Mouse (Mus musculus) cerebral cortex, adult 2 months (tissue): ENCODE data around the gene Pnpla3.

ENCODE experiments used
- WGBS: fragments of 180-500 bp; shearing (Covaris S2); methylation state at CpG from one replicate; pipeline ENCODE4 v1.1.7; 2018; 5-methylcytosine and 5-hydroxymethylcytosine counted together

The Pnpla3 gene

GRCm38 (mm10) chr15:84167600-84167999 lies at the start of gene Pnpla3:
Gene Pnpla3 (plus strand): TSS chr15:84167837.
- WGBS = 1% methylated on average over 28 of the region's 28 CpGs

GRCm38 (mm10) chr15:84120612-84121011 lies 47.0 kb upstream of the Pnpla3 start:
- WGBS = 40% methylated on average over 6 of the region's 6 CpGs

GRCm38 (mm10) chr15:84121036-84121435 lies 46.6 kb upstream of the Pnpla3 start:
- WGBS = 70% methylated on average over 7 of the region's 7 CpGs

GRCm38 (mm10) chr15:84123075-84123474 lies 44.6 kb upstream of the Pnpla3 start, which contains the start of gene Pnpla5:
Gene Pnpla5 (minus strand): TSS chr15:84123175.
- WGBS = 79% methylated on average over 8 of the region's 8 CpGs

GRCm38 (mm10) chr15:84124086-84124485 lies 43.6 kb upstream of the Pnpla3 start:
- 79% methylated on average over 7 of the region's 7 CpGs for WGBS

GRCm38 (mm10) chr15:84126447-84126846 lies 41.2 kb upstream of the Pnpla3 start:
- WGBS = 76% methylated on average over 4 of the region's 4 CpGs

GRCm38 (mm10) chr15:84126871-84127270 lies 40.8 kb upstream of the Pnpla3 start:
- WGBS = 46% methylated on average over 5 of the region's 5 CpGs

GRCm38 (mm10) chr15:84131096-84131786 lies 36.4 kb upstream of the Pnpla3 start:
- WGBS = 52% methylated on average over 16 of the region's 16 CpGs

- 94% methylated on average over 7 of the region's 7 CpGs for WGBS
Observed at GRCm38 (mm10) chr15:84131971-84132370, 35.7 kb upstream of the Pnpla3 start.

- 71% methylated on average over 4 of the region's 4 CpGs for WGBS
Observed at GRCm38 (mm10) chr15:84133440-84133839, 34.2 kb upstream of the Pnpla3 start.

GRCm38 (mm10) chr15:84135472-84135871 lies 32.2 kb upstream of the Pnpla3 start:
- WGBS = 90% methylated on average over 5 of the region's 5 CpGs

- WGBS = 67% methylated on average over 12 of the region's 12 CpGs
Observed at GRCm38 (mm10) chr15:84136473-84137415, 30.9 kb upstream of the Pnpla3 start.

GRCm38 (mm10) chr15:84139592-84140005 lies 28.0 kb upstream of the Pnpla3 start:
- 93% methylated on average over 5 of the region's 5 CpGs for WGBS

GRCm38 (mm10) chr15:84140109-84140508 lies 27.5 kb upstream of the Pnpla3 start:
- WGBS = 80% methylated on average over 3 of the region's 3 CpGs

GRCm38 (mm10) chr15:84140929-84141328 lies 26.7 kb upstream of the Pnpla3 start:
- 79% methylated on average over 5 of the region's 5 CpGs for WGBS

- 91% methylated on average over 2 of the region's 2 CpGs for WGBS
Observed at GRCm38 (mm10) chr15:84156158-84156557, 11.5 kb upstream of the Pnpla3 start.

GRCm38 (mm10) chr15:84157530-84157929 lies 10.1 kb upstream of the Pnpla3 start:
- WGBS = 88% methylated on average over 6 of the region's 6 CpGs

GRCm38 (mm10) chr15:84161871-84162270 lies 5.8 kb upstream of the Pnpla3 start:
- WGBS = 84% methylated on average over 6 of the region's 6 CpGs

GRCm38 (mm10) chr15:84166818-84167217 lies 819 bp upstream of the Pnpla3 start:
- 67% methylated on average over 6 of the region's 6 CpGs for WGBS

GRCm38 (mm10) chr15:84168170-84169161 lies 829 bp downstream of the Pnpla3 start:
- WGBS = 2% methylated on average over 28 of the region's 28 CpGs

GRCm38 (mm10) chr15:84169511-84169910 lies 1.9 kb downstream of the Pnpla3 start:
- WGBS = 88% methylated on average over 1 of the region's 1 CpGs
